Mouse (Mus musculus): Measurements from ENCODE around the gene Pglyrp2. TPM values are rescaled to one million over a fixed set of nuclear protein-coding genes. Genes with fewer than 3 reads are reported as not detected.
A peak's percentile ranks its signal among the peaks of the same experiment; 100 is the strongest.

Gene Pglyrp2
- 1.6 and 1.8 TPM in 2 replicates for polyA plus RNA-seq (2016; fragmentation: Nextera tagmentation; extraction: Ambion mirVana)

GRCm38 (mm10) chr17:32424034-32424433, at the start of gene Pglyrp2:
Pglyrp2 (minus strand) TSS chr17:32424167.
- Histone ChIP-seq H3K4me2 (no peak within 1 kb of the TSS), H3K36me3 (no peaks in the 10 kb centered on the region), H3K4me1 (peaks cover 12% of the 10 kb centered on the region; the same call in 1 of the 2 replicates), H3K9ac (no peak within 1 kb of the TSS), H3K4me3 (no peak within 1 kb of the TSS), H3K27me3 (replicated peaks) (0 out of 2 replicates have a peak, but pooled peaks cover 5% of the 10 kb centered on the region), H3K9me3 (replicated peaks) (no peaks in the 10 kb centered on the region), H3K27ac (no peak within 1 kb of the TSS)
- ATAC-seq, result no peak
- 13% methylated on average over 2 of the region's 2 CpGs for WGBS (ENCODE audit: insufficient replicate concordance)

GRCm38 (mm10) chr17:32472176-32472575, 48.2 kb upstream of the Pglyrp2 start:
- H3K9ac ChIP-seq, result no peak overlapping the region
- 0 out of 2 replicates have a peak, but pooled peaks cover 7% of the 10 kb centered on the region for H3K4me1 ChIP-seq
- WGBS (ENCODE audit: insufficient replicate concordance), result 47% methylated on average over 7 of the region's 7 CpGs
- H3K27ac ChIP-seq, result no peak overlapping the region
- H3K4me3 ChIP-seq, result no peak overlapping the region
- no peaks in the 10 kb centered on the region for H3K36me3 ChIP-seq
- H3K4me2 ChIP-seq, result no peak overlapping the region
- no peak for ATAC-seq
- H3K9me3 ChIP-seq (replicated peaks), result no peaks in the 10 kb centered on the region
- H3K27me3 ChIP-seq (replicated peaks), result no peaks in the 10 kb centered on the region; the same call in 1 of the 2 replicates

GRCm38 (mm10) chr17:32470795-32471194, 46.8 kb upstream of the Pglyrp2 start:
- H3K27ac ChIP-seq, result no peak overlapping the region
- ATAC-seq, result no peak
- H3K9ac ChIP-seq, result no peak overlapping the region
- H3K4me1 ChIP-seq, result no peaks in the 10 kb centered on the region
- no peak overlapping the region for H3K4me2 ChIP-seq
- WGBS (ENCODE audit: insufficient replicate concordance), result 71% methylated on average over 4 of the region's 4 CpGs
- H3K4me3 ChIP-seq, result no peak overlapping the region
- no peaks in the 10 kb centered on the region; the same call in 1 of the 2 replicates for H3K27me3 ChIP-seq (replicated peaks)
- H3K36me3 ChIP-seq, result no peaks in the 10 kb centered on the region
- H3K9me3 ChIP-seq (replicated peaks), result no peaks in the 10 kb centered on the region

GRCm38 (mm10) chr17:32468494-32468893, 44.5 kb upstream of the Pglyrp2 start:
- peaks cover 19% of the 10 kb centered on the region for H3K27me3 ChIP-seq (replicated peaks)
- no peak overlapping the region for H3K4me3 ChIP-seq
- H3K9me3 ChIP-seq (replicated peaks), result no peaks in the 10 kb centered on the region
- H3K36me3 ChIP-seq, result no peaks in the 10 kb centered on the region
- H3K27ac ChIP-seq, result no peak overlapping the region
- 55% methylated on average over 7 of the region's 7 CpGs for WGBS (ENCODE audit: insufficient replicate concordance)
- H3K9ac ChIP-seq, result no peak overlapping the region
- no peak for ATAC-seq
- no peak overlapping the region for H3K4me2 ChIP-seq
- H3K4me1 ChIP-seq, result no peaks in the 10 kb centered on the region

GRCm38 (mm10) chr17:32454997-32455396, 31.0 kb upstream of the Pglyrp2 start:
- Histone ChIP-seq H3K9ac (no peak overlapping the region), H3K4me3 (no peak overlapping the region), H3K4me1 (peaks cover 26% of the 10 kb centered on the region), H3K4me2 (peak overlapping the region; percentile 23; the same call in 1 of the 2 replicates), H3K9me3 (replicated peaks) (no peaks in the 10 kb centered on the region), H3K27me3 (replicated peaks) (peaks cover 29% of the 10 kb centered on the region), H3K36me3 (no peaks in the 10 kb centered on the region), H3K27ac (no peak overlapping the region)
- WGBS (ENCODE audit: insufficient replicate concordance), result 6% methylated on average over 2 of the region's 2 CpGs
- ATAC-seq, result peak; percentile 88

GRCm38 (mm10) chr17:32454188-32454587, 30.2 kb upstream of the Pglyrp2 start:
- no peak overlapping the region for H3K4me2 ChIP-seq
- 64% methylated on average over 4 of the region's 4 CpGs for WGBS (ENCODE audit: insufficient replicate concordance)
- no peak overlapping the region for H3K4me3 ChIP-seq

GRCm38 (mm10) chr17:32452482-32452881, 28.5 kb upstream of the Pglyrp2 start, which contains the start of gene Cyp4f39:
Cyp4f39 (plus strand) TSS chr17:32452723.
- Histone ChIP-seq H3K4me1 (peaks cover 26% of the 10 kb centered on the region), H3K9ac (peak within 1 kb of the TSS; percentile 41; the same call in 1 of the 2 replicates), H3K27me3 (replicated peaks) (peaks cover 26% of the 10 kb centered on the region), H3K27ac (no peak within 1 kb of the TSS), H3K4me2 (peak within 1 kb of the TSS; percentile 69), H3K9me3 (replicated peaks) (peaks cover 4% of the 10 kb centered on the region; the same call in 1 of the 2 replicates), H3K4me3 (peak within 1 kb of the TSS; percentile 33), H3K36me3 (no peaks in the 10 kb centered on the region)
- 4% methylated on average over 19 of the region's 19 CpGs for WGBS (ENCODE audit: insufficient replicate concordance)
- peak; percentile 71 for ATAC-seq

More at GRCm38 (mm10) chr17:32454188-32454587, 30.2 kb upstream of the Pglyrp2 start:
- no peak for ATAC-seq
- Histone ChIP-seq H3K27ac (no peak overlapping the region), H3K9me3 (replicated peaks) (0 out of 2 replicates have a peak, but pooled peaks cover under 1% of the 10 kb centered on the region), H3K4me1 (peaks cover 26% of the 10 kb centered on the region), H3K36me3 (no peaks in the 10 kb centered on the region), H3K27me3 (replicated peaks) (peaks cover 26% of the 10 kb centered on the region), H3K9ac (no peak overlapping the region)

GRCm38 (mm10) chr17:32450844-32451537, 27.0 kb upstream of the Pglyrp2 start:
- no peak overlapping the region for H3K9ac ChIP-seq
- H3K4me2 ChIP-seq, result no peak overlapping the region
- no peaks in the 10 kb centered on the region for H3K36me3 ChIP-seq
- 30% methylated on average over 2 of the region's 2 CpGs for WGBS (ENCODE audit: insufficient replicate concordance)
- H3K27ac ChIP-seq, result no peak overlapping the region
- H3K4me3 ChIP-seq, result no peak overlapping the region
- no peak for ATAC-seq
- H3K27me3 ChIP-seq (replicated peaks), result peaks cover 26% of the 10 kb centered on the region
- H3K9me3 ChIP-seq (replicated peaks), result peaks cover 7% of the 10 kb centered on the region; the same call in 1 of the 2 replicates
- peaks cover 26% of the 10 kb centered on the region for H3K4me1 ChIP-seq

- ATAC-seq, result no peak
- Histone ChIP-seq H3K4me1 (peaks cover 16% of the 10 kb centered on the region), H3K4me3 (no peak overlapping the region), H3K27me3 (replicated peaks) (peaks cover 31% of the 10 kb centered on the region), H3K4me2 (no peak overlapping the region), H3K9ac (no peak overlapping the region), H3K36me3 (no peaks in the 10 kb centered on the region), H3K9me3 (replicated peaks) (peaks cover 7% of the 10 kb centered on the region; the same call in 1 of the 2 replicates), H3K27ac (no peak overlapping the region)
- 73% methylated on average over 1 of the region's 1 CpGs for WGBS (ENCODE audit: insufficient replicate concordance)
These were observed 25.1 kb upstream of the Pglyrp2 start for GRCm38 (mm10) chr17:32449042-32449441.

GRCm38 (mm10) chr17:32447195-32447594, 23.2 kb upstream of the Pglyrp2 start:
- peaks cover 2% of the 10 kb centered on the region for H3K4me1 ChIP-seq
- no peak overlapping the region for H3K4me2 ChIP-seq
- H3K27me3 ChIP-seq (replicated peaks), result peaks cover 27% of the 10 kb centered on the region
- no peak overlapping the region for H3K27ac ChIP-seq
- no peaks in the 10 kb centered on the region for H3K36me3 ChIP-seq
- ATAC-seq, result no peak
- H3K4me3 ChIP-seq, result no peak overlapping the region
- no peak overlapping the region for H3K9ac ChIP-seq
- peaks cover 7% of the 10 kb centered on the region; the same call in 1 of the 2 replicates for H3K9me3 ChIP-seq (replicated peaks)

GRCm38 (mm10) chr17:32445016-32445415, 21.0 kb upstream of the Pglyrp2 start:
- Histone ChIP-seq H3K9me3 (replicated peaks) (peaks cover 7% of the 10 kb centered on the region; the same call in 1 of the 2 replicates), H3K4me1 (no peaks in the 10 kb centered on the region), H3K27me3 (replicated peaks) (peaks cover 25% of the 10 kb centered on the region), H3K4me3 (no peak overlapping the region), H3K9ac (no peak overlapping the region), H3K27ac (no peak overlapping the region), H3K36me3 (no peaks in the 10 kb centered on the region), H3K4me2 (no peak overlapping the region)
- ATAC-seq, result no peak
- 65% methylated on average over 5 of the region's 5 CpGs for WGBS (ENCODE audit: insufficient replicate concordance)

GRCm38 (mm10) chr17:32443245-32443644, 19.3 kb upstream of the Pglyrp2 start:
- ATAC-seq, result no peak
- 41% methylated on average over 6 of the region's 6 CpGs for WGBS (ENCODE audit: insufficient replicate concordance)

More at GRCm38 (mm10) chr17:32443245-32443644, 19.3 kb upstream of the Pglyrp2 start:
- H3K4me1 ChIP-seq, result no peaks in the 10 kb centered on the region
- H3K27me3 ChIP-seq (replicated peaks), result peaks cover 34% of the 10 kb centered on the region
- H3K36me3 ChIP-seq, result no peaks in the 10 kb centered on the region
- H3K27ac ChIP-seq, result no peak overlapping the region
- no peak overlapping the region for H3K4me3 ChIP-seq
- H3K4me2 ChIP-seq, result no peak overlapping the region
- H3K9ac ChIP-seq, result no peak overlapping the region
- H3K9me3 ChIP-seq (replicated peaks), result 0 out of 2 replicates have a peak, but pooled peaks cover 3% of the 10 kb centered on the region

Measured in liver, embryonic 12.5 days (tissue).